Mouse (Mus musculus): Measurements from ENCODE around the gene Kcnrg.

GRCm38 (mm10) chr14:61656469-61656868 lies 49.2 kb downstream of the Kcnrg start:
- TF ChIP-seq POLR2A (IDR thresholded peaks at IDR 0.05; ENCODE audit: control insufficient read depth, low read depth, low read length), result no peak
- no peak for TF ChIP-seq CTCF (IDR thresholded peaks at IDR 0.05; ENCODE audit: control insufficient read depth, insufficient read depth, insufficient replicate concordance, low read depth, low read length)
